Mouse (Mus musculus): Measurements from ENCODE around the gene A730061H03Rik.
A peak's percentile ranks its signal among the peaks of the same experiment; 100 is the strongest.

Gene A730061H03Rik

GRCm38 (mm10) chr14:55560202-55561073, at the start of gene A730061H03Rik:
Gene A730061H03Rik (minus strand): TSS chr14:55560406.
- peak; percentile 97 for DNase-seq (ENCODE audit: low read depth, low spot score)

GRCm38 (mm10) chr14:55608339-55608738, 48.1 kb upstream of the A730061H03Rik start:
- no peak for DNase-seq (ENCODE audit: low read depth, low spot score)

GRCm38 (mm10) chr14:55605743-55606459, 45.7 kb upstream of the A730061H03Rik start:
- no peak for DNase-seq (ENCODE audit: low read depth, low spot score)

GRCm38 (mm10) chr14:55604823-55605222, 44.6 kb upstream of the A730061H03Rik start:
- no peak for DNase-seq (ENCODE audit: low read depth, low spot score)

GRCm38 (mm10) chr14:55603633-55604576, 43.7 kb upstream of the A730061H03Rik start:
- peak; percentile 76 for DNase-seq (ENCODE audit: low read depth, low spot score)

GRCm38 (mm10) chr14:55603271-55603632, 43.0 kb upstream of the A730061H03Rik start, which contains the start of gene Irf9:
Gene Irf9 (plus strand): TSS chr14:55603571.
- DNase-seq (ENCODE audit: low read depth, low spot score), result no peak

- no peak for DNase-seq (ENCODE audit: low read depth, low spot score)
These were observed 38.5 kb upstream of the A730061H03Rik start for GRCm38 (mm10) chr14:55598521-55599390.

GRCm38 (mm10) chr14:55596036-55596690, 36.0 kb upstream of the A730061H03Rik start:
- no peak for DNase-seq (ENCODE audit: low read depth, low spot score)

- no peak for DNase-seq (ENCODE audit: low read depth, low spot score)
These were observed 32.0 kb upstream of the A730061H03Rik start for GRCm38 (mm10) chr14:55592226-55592625.

GRCm38 (mm10) chr14:55591331-55591891, 31.2 kb upstream of the A730061H03Rik start, which contains the start of gene Rnf31:
Gene Rnf31 (plus strand): TSS chr14:55591708.
- peak; percentile 81 for DNase-seq (ENCODE audit: low read depth, low spot score)

GRCm38 (mm10) chr14:55590748-55591330, 30.6 kb upstream of the A730061H03Rik start, which contains the start of gene Psme2:
Gene Psme2 (minus strand): TSS chr14:55591113.
- DNase-seq (ENCODE audit: low read depth, low spot score), result peak; percentile 93

GRCm38 (mm10) chr14:55589771-55590448, 29.7 kb upstream of the A730061H03Rik start:
- no peak for DNase-seq (ENCODE audit: low read depth, low spot score)

- no peak for DNase-seq (ENCODE audit: low read depth, low spot score)
These were observed 29.1 kb upstream of the A730061H03Rik start for GRCm38 (mm10) chr14:55589271-55589670.

GRCm38 (mm10) chr14:55586149-55586548, 25.9 kb upstream of the A730061H03Rik start:
- no peak for DNase-seq (ENCODE audit: low read depth, low spot score)

- no peak for DNase-seq (ENCODE audit: low read depth, low spot score)
These were observed 25.4 kb upstream of the A730061H03Rik start for GRCm38 (mm10) chr14:55585566-55585960.

- DNase-seq (ENCODE audit: low read depth, low spot score), result no peak
These were observed 24.7 kb upstream of the A730061H03Rik start, which contains the start of gene Emc9 for GRCm38 (mm10) chr14:55584702-55585565. Gene Emc9 (minus strand): TSS chr14:55585302.

GRCm38 (mm10) chr14:55584303-55584701, 24.1 kb upstream of the A730061H03Rik start:
- no peak for DNase-seq (ENCODE audit: low read depth, low spot score)

Measured in embryo, embryonic 11.5 days (tissue).